Mouse (Mus musculus) E14TG2a.4 (cell line): Measurements from ENCODE around the gene Ralgds.

ENCODE experiments used
- CTCF ChIP-seq: conservative IDR thresholded peaks from 2 replicates; pipeline ENCODE4 v1.5.1; 2014; ENCODE audit warnings: low read length
- POU5F1 ChIP-seq: IDR thresholded peaks from 2 replicates; pipeline ENCODE4 v1.6.1; 2014; ENCODE audit warnings: low read length, borderline replicate concordance

- TF ChIP-seq CTCF (peak; percentile 99), POU5F1 (no peak)
These were observed 1.6 kb downstream of the Ralgds start for GRCm38 (mm10) chr2:28514489-28514888.
